Mouse (Mus musculus): ENCODE results near the gene Retreg3. TPM values are rescaled to one million over a fixed set of nuclear protein-coding genes. Genes with fewer than 3 reads are reported as not detected.
"Not testable (repeated sequence)": the region's sequence is repeated elsewhere in the genome, so short reads cannot be mapped to it uniquely, and the experiment has no call there.

Retreg3 gene
- 10 to 100 TPM; 33.3 to 34.9 TPM for total RNA-seq (2021)
- long read RNA-seq, experiment 1, transcript Retreg3-201 (9 exons, 3,165 nt): major isoform, 9 of 12 reads
- long read RNA-seq, experiment 1, partial matches to known transcripts: 1 of 12 reads
- long read RNA-seq, experiment 1, other reads (novel, unspliced or antisense): 2 of 12 reads
- long read RNA-seq, experiment 2, transcript Retreg3-201 (9 exons, 3,165 nt): major isoform, 16 of 20 reads
- long read RNA-seq, experiment 2, partial matches to known transcripts: 3 of 20 reads
- long read RNA-seq, experiment 2, other reads (novel, unspliced or antisense): 1 of 20 reads

DNA sequence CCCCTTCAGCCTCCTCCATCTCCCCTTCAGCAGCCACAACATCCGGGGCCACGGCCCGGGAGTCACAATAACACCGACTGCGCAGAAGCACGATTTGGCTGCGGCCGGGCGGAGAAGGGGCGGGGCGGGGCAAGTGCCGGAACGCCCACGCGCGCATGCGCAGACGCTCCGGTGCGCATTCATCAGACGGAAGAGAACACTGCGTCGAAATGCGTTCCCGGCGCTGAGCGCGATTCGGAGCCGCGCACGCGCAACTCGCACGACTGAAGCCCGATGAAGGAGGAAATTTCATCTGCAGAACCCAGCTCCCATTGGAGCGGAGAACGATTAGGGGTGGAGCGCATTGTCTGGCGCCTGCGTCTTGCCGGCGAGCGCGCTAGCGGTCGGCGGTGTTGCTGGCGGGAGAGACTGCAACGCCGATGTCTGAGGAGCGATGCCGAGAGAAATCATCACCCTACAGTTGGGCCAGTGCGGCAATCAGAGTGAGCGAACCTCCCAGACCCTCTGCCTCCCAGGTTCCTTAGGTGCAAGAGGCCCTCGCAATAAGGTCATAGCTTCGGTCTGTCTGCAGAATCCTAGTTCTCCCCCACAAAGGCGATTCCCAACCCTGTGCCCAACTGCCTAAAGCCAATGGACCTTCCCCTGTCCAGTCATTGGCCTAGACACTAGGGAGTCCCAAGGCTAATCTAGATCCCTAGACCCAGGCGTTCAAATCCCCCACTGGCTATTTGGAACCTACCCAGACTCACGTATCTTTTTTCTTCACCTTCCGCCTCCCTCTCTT, at the start of gene Retreg3, which contains the start of gene Tubg1:
TSS of gene Retreg3 (minus strand) at position 133 of the 784 bp plus-strand sequence.
TSS of gene Tubg1 (plus strand) at position 178 of the 784 bp plus-strand sequence.
- intact Hi-C loops (cut with DNase I; ENCODE audit: low total_unique reads): loop anchor here (5.0 kb wide), 1 partner anchor 47 kb away; no protein-coding TSS in a partner anchor

DNA sequence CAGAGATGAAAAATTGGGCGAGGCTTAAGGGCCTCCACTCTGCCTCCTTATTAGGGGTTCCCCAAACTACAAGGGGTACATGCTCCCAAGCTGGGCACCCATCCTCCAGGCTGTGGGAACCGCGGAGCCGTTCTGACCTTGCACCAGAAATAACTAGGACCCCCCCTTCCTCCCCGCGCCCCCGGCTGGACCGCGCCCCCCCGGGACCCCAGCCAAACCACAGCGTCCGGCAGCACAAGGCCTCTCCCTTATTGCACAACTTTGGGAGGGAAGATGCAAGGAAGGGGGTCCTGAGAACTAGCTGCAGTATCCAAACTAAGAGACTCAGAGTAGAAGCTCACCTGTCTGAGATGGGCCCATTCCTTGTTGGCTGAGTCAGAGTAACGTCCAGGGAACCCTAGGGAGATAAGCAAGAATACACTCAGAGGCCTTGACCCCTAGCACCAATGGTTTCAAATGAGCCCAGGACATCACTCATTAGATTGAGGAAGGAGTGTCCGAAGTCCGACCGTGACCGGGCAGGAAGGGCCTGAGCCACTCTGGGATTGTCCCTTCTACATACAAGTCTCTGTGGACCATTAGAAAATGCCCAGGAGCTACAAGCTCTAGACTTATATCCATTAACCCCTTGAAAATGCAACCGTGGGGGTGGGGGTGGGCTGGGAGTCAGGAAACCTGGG, 48.7 kb upstream of the Retreg3 start:
- DNase-seq: no peak
- intact Hi-C loops (cut with DNase I; ENCODE audit: low total_unique reads): loop anchor here (5.0 kb wide), 1 partner anchor 51 kb away; the partner anchor contains the start of genes Retreg3 and Tubg1

More for the DNA sequence above, at the start of gene Retreg3, which contains the start of gene Tubg1:
- peak; percentile 99 for DNase-seq

DNA sequence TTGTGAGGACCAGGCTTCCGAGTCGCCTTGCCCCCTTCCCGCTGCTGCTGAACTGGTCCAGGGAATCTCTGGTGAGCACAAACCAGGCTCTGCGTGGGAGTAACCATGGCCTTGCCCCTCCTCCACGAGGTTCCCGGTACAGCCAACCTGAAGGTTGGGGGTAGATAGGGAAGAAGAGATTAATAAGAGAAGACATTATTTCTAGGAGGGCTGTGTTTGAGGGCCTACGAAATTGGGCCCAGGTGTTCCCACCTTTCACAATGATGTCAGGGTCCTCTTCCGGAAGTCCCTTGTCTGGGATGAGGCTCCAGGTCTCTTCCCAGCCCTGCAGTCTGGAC, 48.2 kb upstream of the Retreg3 start:
- intact Hi-C loops (cut with DNase I; ENCODE audit: low total_unique reads): loop anchor here (5.0 kb wide), 1 partner anchor 51 kb away; the partner anchor contains the start of genes Retreg3 and Tubg1
- DNase-seq: no peak

DNA sequence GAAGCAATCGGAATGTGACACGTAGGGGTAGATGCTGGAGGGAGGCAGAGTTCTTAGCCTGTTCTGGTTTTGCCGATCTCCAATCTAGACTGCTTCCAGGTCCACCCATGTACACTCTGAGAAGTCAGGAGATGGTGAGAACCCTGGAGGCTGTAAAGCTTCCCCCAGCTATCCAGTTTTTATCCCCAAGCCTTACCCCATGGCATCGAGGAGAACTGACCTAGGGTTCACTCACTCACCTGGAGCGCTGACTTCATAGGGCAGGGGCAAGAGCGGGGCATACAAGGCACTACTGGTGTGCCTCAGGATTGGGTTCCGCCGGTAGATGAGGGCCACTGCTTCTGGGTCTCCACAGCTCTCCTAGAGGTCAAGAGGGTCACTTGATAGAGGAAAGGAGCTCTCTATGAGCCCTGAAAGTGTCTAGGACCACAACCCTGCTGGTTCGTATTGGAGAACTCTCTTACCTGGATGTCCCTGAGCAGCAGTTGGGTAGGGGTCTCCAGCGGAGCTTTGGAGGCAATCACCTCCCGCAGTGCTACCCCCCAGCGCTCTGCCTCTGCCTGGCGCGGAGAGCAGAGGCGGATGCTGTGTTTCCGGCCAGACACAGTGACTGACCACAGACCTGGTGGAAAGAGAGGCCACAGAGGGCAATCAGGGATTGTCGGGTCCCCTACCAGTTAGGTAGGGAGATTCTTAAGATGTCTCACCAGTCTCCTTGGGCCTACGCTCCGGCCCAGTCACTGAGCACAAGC, 47.7 kb upstream of the Retreg3 start:
- intact Hi-C loops (cut with DNase I; ENCODE audit: low total_unique reads): loop anchor here (5.0 kb wide), 1 partner anchor 50 kb away; the partner anchor contains the start of genes Retreg3 and Tubg1
- DNase-seq: no peak

DNA sequence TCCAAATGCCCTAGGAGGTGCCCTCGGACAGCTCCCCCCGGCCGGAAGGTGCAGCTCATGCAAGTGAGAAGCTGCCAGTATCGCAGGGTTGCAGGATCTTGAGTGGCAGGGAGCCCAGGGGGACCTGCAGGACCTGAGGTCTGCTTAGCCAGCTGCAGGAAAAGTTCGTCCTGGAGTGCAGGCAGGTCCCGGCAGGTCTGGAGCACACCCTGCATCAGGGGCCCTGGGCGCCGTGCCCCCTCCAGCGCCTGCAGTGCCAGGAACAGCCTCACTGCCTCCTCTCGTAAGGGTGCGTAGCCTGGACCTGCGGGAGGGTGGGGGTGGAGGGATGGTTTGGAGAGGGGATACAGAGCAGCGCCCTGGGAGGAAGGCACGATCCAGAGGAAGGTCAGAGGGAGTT, 46.7 kb upstream of the Retreg3 start:
- DNase-seq: no peak
- intact Hi-C loops (cut with DNase I; ENCODE audit: low total_unique reads): loop anchor here (5.0 kb wide), 1 partner anchor 49 kb away; the partner anchor contains the start of genes Retreg3 and Tubg1

DNA sequence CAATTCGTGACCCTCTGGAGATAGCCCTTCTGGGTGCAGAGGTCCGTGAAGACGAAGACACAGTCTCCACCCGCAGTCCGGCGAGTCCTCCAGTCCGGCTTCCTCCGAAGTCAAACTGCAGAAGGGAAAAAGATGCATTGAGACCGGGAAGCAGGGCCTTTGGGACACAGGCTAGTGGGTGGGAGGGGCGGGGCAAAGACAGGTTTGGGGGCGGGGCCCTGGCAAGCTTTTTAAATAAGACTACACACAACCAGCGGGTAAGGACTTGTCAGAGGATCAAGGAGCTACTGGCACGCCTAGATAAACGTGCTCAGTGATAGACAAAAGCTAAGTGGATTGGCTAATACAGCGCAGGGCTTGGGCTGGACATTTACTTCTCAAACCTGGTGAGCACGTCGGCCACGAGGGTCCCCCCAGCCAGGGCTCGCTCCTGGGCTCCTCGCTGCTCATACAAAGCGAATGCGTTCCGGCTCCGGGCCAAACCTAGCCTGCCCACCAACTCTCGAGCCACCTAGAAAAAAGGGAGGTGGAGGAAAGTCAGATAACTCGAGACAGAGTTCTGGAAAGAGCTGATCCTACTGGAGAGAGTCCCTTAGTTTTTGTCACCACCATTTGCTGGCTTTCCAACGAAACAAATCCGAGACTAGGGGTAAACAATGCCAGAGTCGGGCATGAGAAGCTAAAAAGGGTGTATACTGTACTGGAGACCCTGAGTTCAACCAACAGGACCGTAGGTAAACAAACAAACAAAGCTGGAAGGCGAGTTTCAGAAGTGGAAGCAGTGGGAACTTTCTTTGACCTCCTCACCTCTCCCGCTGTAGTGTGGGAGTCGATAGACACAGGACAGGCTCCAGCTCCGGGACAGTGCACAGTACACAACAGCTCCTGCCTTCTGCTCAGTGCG, 45.2 kb upstream of the Retreg3 start:
- intact Hi-C loops (cut with DNase I; ENCODE audit: low total_unique reads): loop anchor here (5.0 kb wide), 1 partner anchor 48 kb away; the partner anchor contains the start of genes Retreg3 and Tubg1

DNA sequence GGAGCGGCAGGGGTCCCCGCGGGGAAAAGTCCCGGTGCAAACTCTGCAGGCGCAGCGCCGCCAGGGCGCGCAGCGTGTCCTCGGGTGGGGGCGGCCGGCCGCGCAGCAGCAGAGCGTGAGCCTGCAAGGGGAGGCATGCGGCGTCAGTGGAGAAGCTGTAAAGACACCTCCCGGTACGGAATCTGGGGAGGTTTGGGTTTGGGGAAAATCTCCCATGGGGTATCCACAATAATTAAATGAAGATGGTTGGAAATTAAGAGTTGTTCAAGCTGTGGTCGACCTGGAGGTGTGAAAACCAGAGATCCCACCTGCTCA, 44.6 kb upstream of the Retreg3 start:
- intact Hi-C loops (cut with DNase I; ENCODE audit: low total_unique reads): no loop called here
- DNase-seq: no peak

More for the DNA sequence above, 45.2 kb upstream of the Retreg3 start:
- no peak for DNase-seq

DNA sequence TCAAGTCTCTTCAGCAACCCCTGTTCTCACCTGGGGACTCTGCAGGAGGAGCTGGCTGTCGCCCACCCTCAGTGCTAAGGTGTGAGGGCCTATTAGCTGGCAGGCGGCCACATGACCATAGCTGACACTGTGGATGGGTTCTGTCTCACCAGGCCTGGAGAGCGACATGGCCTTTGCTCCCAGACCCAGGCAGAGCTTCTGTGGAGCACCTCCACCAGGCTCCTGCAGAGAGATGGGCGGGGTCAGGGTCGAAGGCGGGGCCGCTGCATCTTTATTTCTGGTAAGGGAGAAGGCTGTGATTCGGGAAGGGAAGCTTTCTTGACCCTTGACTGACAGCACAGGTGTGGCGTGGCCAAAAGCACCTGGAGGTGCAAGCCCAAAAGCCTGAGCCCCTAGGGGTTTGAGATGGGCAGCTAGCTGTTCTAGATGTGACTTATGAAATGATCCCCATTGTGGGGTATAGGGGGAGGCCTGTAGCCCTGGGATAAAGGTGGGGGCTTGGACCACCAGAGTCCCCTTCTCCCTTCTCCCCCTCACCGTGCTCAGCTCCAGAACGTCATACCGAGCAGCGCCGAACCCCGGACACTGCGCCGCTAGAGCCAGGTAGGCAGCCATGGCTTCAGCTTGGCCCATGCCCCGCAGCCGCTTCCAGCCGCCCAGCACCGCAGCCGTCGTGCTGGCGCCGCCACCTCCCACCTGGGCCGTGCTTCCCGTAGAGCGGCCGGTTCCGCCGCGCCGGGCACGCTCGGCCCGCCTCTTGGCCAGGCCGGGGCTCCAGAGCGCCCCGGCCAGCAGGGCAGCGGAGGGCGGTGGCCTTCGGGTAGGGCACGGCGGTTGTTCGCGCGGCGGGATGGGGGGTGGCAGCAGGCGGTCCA, 44.0 kb upstream of the Retreg3 start:
- intact Hi-C loops (cut with DNase I; ENCODE audit: low total_unique reads): no loop called here

DNA sequence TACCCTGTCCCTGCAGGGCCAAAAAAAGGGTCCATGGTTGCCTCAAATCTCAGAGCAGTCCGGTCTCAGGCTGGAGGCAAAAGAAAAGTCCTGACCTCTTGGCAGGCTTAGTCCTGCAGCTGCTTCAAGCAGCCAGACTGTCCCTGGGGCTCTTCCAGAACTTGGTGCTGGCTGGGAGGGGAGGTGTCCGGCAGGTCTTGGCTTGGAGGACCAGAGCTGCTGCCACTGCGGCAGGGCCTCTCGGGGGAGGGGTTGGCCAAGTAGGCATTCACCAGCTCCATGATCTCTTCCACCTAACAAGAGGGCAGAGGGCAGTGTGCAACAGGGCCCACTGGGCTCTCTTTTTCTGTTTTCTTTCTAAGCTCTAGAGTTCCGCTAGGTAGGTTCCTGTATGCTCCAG, 43.1 kb upstream of the Retreg3 start:
- peak; percentile 89 for DNase-seq
- intact Hi-C loops (cut with DNase I; ENCODE audit: low total_unique reads): no loop called here

More for the DNA sequence above, 44.0 kb upstream of the Retreg3 start:
- no peak for DNase-seq

DNA sequence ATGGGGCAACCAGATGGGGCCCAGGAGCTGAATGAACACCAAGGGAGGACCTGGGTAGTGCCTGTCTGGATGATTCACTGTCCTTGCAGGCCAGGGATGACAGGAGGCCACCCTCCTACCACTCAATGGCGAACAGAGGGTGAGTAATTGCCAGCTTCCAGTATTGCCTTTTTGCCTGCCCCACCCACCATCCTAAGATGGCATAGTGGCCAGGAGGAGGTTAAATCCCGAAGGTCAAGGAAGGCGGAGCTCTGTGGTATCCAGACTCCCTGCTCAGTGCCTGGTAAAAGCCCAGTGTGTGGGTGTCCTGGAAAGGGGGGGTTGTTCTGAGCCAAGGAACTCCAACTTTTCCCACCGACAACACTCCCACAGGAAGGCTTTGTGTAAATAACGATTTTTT, 42.6 kb upstream of the Retreg3 start:
- intact Hi-C loops (cut with DNase I; ENCODE audit: low total_unique reads): no loop called here
- no peak for DNase-seq

DNA sequence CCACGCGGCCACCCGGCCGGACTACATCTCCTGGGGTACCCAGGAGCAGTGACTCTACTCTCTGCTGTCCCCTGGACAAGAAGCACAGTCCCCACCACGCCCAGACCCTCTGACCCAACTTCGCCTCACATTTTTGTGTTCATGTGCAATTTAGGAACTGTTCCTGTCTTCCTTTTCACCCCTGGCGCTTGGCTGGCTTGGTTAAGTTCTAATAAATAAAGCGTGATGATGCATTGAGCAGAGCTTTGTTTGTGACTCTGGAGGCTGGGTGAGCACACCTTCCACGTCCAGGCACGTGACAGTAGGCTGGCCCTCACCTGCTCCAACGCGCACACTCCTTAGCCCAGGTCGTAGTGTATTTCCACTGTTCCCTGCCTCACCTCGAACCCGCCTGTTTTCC, 41.9 kb upstream of the Retreg3 start:
- intact Hi-C loops (cut with DNase I; ENCODE audit: low total_unique reads): no loop called here
- no peak for DNase-seq

DNA sequence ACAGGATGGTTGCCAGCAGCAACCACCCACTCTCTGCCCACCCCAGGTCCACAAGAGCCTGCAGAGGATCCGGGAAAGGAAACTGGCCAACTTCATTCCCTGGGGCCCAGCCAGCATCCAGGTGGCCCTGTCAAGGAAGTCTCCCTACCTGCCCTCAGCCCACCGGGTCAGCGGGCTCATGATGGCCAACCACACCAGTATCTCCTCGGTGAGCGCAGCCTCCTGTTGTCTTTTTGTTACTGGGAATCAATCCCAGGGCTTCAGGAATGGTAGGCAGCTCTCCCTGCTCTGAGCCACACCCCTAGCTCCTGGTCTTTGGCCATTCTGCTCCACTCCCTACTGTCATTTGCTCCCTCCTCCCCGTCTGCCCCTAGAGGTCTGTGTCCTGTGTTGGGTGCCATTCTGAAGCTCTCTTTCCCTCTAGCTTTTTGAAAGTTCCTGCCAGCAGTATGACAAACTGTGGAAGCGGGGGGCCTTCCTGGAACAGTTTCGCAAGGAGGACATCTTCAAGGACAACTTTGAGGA, 41.4 kb upstream of the Retreg3 start:
- DNase-seq; intact Hi-C loops (cut with DNase I; ENCODE audit: low total_unique reads): not testable (repeated sequence)

DNA sequence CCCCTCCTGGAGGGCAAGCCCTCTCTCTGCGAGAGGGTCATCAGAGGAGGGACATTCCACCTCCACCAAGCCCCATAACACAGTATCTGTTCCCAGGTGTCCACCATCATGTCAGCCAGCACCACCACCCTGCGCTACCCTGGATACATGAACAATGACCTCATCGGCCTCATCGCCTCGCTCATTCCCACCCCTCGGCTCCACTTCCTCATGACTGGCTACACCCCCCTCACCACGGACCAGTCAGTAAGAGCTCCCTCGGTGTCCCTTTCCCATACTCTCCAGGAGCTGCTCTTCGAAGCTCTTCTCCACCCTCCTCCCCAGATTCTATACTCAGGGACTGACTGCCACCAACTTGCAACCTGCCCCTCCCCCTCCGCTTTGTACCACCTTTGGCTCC, 40.5 kb upstream of the Retreg3 start:
- DNase-seq; intact Hi-C loops (cut with DNase I; ENCODE audit: low total_unique reads): not testable (repeated sequence)

DNA sequence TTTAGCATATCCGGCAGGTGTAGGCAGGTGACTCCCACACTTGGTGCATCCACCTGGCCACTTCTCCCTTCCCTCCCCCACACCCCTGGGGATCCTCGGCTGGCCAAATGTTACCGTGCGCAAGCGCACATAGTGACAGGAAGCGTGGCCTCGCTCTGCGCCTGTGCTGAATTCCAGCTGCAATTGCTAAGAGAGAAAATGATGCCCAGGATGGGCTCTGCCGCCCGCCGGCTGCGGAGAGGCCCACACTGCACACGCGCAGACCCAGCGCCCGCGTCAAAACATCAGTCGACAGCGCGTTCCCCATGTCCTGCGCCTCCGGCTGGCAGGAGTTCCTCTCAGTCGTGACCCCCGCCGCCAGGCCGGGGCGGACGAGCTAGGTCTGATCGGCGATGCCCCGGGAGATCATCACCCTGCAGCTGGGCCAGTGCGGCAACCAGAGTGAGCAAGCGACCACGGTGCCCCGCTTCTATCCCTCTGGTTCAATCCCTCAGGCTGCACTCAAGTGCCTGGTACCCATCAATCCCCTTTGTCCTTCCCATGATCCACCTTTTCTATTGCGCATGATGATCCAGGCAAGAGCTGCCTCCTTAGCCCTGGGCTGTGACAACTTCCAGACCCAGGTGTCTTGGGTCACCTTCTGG, 36.2 kb upstream of the Retreg3 start, which contains the start of gene Tubg2:
TSS of gene Tubg2 (plus strand) at position 180 of the 644 bp plus-strand sequence.
- peak; percentile 70 for DNase-seq
- intact Hi-C loops (cut with DNase I; ENCODE audit: low total_unique reads): no loop called here

DNA sequence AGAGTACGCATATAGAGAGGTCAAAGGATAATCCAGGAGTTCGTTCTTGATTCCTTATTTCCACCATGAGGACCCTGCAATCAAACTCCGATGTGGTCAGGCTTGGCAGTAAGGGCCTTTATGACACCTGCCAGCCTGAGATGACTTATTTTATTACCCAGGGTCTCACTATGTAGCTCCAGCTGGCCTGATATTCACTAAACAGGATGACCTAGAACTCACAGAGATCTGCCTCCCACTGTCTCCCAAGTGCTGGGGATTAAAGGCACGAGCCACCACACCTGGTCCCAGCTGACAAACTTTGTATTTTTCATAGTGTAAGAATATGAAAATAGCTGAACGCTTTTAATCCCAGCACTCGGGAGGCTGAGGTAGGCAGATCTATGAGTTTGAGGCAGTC, 35.5 kb upstream of the Retreg3 start:
- intact Hi-C loops (cut with DNase I; ENCODE audit: low total_unique reads): no loop called here
- DNase-seq: no peak

DNA sequence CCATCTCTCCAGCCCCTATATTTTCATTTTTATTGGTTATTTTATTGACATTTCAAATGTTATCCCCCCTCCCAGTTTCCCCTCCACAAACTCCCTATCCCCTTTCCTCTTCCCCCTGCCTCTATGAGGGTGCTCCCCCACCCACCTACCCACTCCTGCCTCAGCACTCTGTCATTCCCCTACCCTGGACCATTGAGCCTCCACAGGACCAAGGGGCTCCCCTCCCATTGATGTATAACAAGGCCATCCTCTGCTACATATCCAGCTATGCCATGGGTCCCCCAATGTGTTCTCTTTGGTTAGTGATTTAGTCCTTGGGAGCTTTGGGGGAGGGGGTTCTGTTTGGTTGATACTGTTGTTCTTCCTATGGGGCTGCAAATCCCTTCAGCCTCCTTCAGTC, 35.0 kb upstream of the Retreg3 start:
- intact Hi-C loops (cut with DNase I; ENCODE audit: low total_unique reads): no loop called here
- DNase-seq: no peak

DNA sequence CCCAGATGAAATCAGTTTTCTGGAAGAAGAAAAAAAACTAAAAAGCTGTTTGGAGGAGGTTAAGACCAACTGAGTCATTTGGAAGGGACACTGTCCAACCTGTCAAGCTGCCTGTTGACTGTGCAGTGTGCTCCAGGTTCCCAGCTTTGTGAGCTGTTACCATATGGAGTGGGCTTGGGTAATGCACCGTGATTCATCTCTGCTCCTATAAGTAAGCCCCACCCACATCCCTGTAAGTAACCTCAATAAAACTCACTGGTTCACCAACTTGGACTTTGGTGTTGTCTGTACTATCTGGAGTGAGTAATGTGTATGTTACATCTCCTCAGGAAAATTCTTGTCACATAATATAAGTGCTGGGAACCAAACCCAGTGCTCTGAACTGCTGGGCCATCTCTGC, 33.1 kb upstream of the Retreg3 start:
- DNase-seq: no peak
- intact Hi-C loops (cut with DNase I; ENCODE audit: low total_unique reads): no loop called here
